Comparison of ENCODE assay signal across 9 mouse cellular contexts in genomic region chr19:42659354-42660243, GRCm38 (mm10). TPM values are rescaled to one million over a fixed set of nuclear protein-coding genes. Genes with fewer than 3 reads are reported as not detected.
DNase-seq lines count a peak whose midpoint lies in the region; ATAC-seq lines count a peak whose summit lies in the region.
"Had no signal": no experiment of that assay in that cellular context is flagged by ENCODE, and none has a peak within 500 bp of the region (broad histone marks: within the 10 kb centered on the region; RNA-seq: fewer than 3 reads in every experiment).

No protein-coding gene starts in this region.

- H3K27me3 ChIP-seq in hindbrain, embryonic 15.5 days = peaks cover 35% of the 10 kb centered on the region

- DNase-seq in embryo, embryonic 10.5 days (ENCODE audit: low spot score) = peak; percentile 34
- no peak for DNase-seq in embryo, embryonic 9.5 days (ENCODE audit: extremely low spot score)
- peak; percentile 42 for DNase-seq in left cerebral cortex, postnatal 4 days
- DNase-seq in right cerebral cortex, postnatal 4 days = peak; percentile 49
- DNase-seq in c-Kit-positive CD71-positive TER-119-positive erythroid progenitor cells, embryonic 14.5 days (ENCODE audit: low spot score) = no peak

- peaks cover 7% of the 10 kb centered on the region for H3K4me1 ChIP-seq in brown adipose tissue, adult 24 weeks (ENCODE audit: control insufficient read depth, insufficient read depth, insufficient read length, low read length)
- peaks cover 9% of the 10 kb centered on the region; the same call in 1 of the 2 replicates for H3K4me1 ChIP-seq in hindbrain, embryonic 15.5 days (replicated peaks)

- no peak overlapping the region for H3K9ac ChIP-seq in hindbrain, embryonic 15.5 days
- H3K9ac ChIP-seq: limb, embryonic 12.5 days had no signal

- H3K4me2 ChIP-seq in hindbrain, embryonic 15.5 days = no peak overlapping the region
- H3K4me2 ChIP-seq: limb, embryonic 12.5 days had no signal

- no peaks in the 10 kb centered on the region for H3K9me3 ChIP-seq in hindbrain, embryonic 15.5 days
- H3K9me3 ChIP-seq: limb, embryonic 12.5 days had no signal

- WGBS in hindbrain, embryonic 15.5 days = 27% methylated on average over 21 of the region's 21 CpGs

- peak; percentile 29; the same call in 1 of the 2 replicates for ATAC-seq in frontal cortex, adult (ENCODE audit: low TSS enrichment)
- peak; percentile 52; the same call in 1 of the 2 replicates for ATAC-seq in hindbrain, embryonic 15.5 days (ENCODE audit: low FRiP score, low read depth)

- H3K36me3 ChIP-seq in hindbrain, embryonic 15.5 days = no peaks in the 10 kb centered on the region
- H3K36me3 ChIP-seq: limb, embryonic 12.5 days had no signal

- intact Hi-C loops in left cerebral cortex, postnatal 4 days (cut with DNase I) = no loop called here

- H3K4me3 ChIP-seq in brown adipose tissue, adult 24 weeks (ENCODE audit: insufficient read depth, low read depth, low read length) = no peak overlapping the region
- no peak overlapping the region for H3K4me3 ChIP-seq in hindbrain, embryonic 15.5 days
- H3K4me3 ChIP-seq: limb, embryonic 12.5 days had no signal

- peak overlapping the region; percentile 51 for H3K27ac ChIP-seq in brown adipose tissue, adult 24 weeks (replicated peaks; ENCODE audit: low read depth, low read length)
- H3K27ac ChIP-seq in hindbrain, embryonic 15.5 days (replicated peaks) = no peak overlapping the region
- H3K27ac ChIP-seq: limb, embryonic 12.5 days had no signal

RNA-seq across cellular contexts. Expression of gene Loxl4, which starts 47.0 kb away (rescaled TPM):
- 0.28 TPM in 1 of 2 replicates, not detected in the other for polyA plus RNA-seq in brown adipose tissue, adult 24 weeks (2012; ENCODE audit: insufficient read depth, insufficient read length, missing spikeins)
- 0.24 TPM in 1 of 2 replicates, not detected in the other for polyA plus RNA-seq in hindbrain, embryonic 15.5 days (2015; fragmentation: Nextera tagmentation; extraction: Ambion mirVana)
- under 1 TPM; 0.12 to 0.60 TPM for total RNA-seq in left cerebral cortex, postnatal 4 days (2021)

Comparison
In these comparisons a context has a peak if more than half of its experiments do, and no peak if none do; other contexts are left out.
1. DNase-seq: peak in embryo, embryonic 10.5 days (single experiment), left cerebral cortex, postnatal 4 days (single experiment) and right cerebral cortex, postnatal 4 days (single experiment); none in embryo, embryonic 9.5 days (single experiment) and c-Kit-positive CD71-positive TER-119-positive erythroid progenitor cells, embryonic 14.5 days (single experiment).